Mouse (Mus musculus) liver, adult (tissue): ENCODE results near the gene Rnf148.

Experiments used
- GATA4 ChIP-seq: IDR thresholded peaks from 2 replicates; pipeline ENCODE4 v1.6.1; 2014; ENCODE audit warnings: mild to moderate bottlenecking, low read length; ENCODE audit not compliant: insufficient replicate concordance

Rnf148 gene

GRCm38 (mm10) chr6:23655036-23655435 lies at the start of gene Rnf148:
TSS of gene Rnf148 (minus strand) at chr6:23655136.
- TF ChIP-seq GATA4: no peak

GRCm38 (mm10) chr6:23700879-23701278 lies 45.9 kb upstream of the Rnf148 start:
- no peak for TF ChIP-seq GATA4

DNA sequence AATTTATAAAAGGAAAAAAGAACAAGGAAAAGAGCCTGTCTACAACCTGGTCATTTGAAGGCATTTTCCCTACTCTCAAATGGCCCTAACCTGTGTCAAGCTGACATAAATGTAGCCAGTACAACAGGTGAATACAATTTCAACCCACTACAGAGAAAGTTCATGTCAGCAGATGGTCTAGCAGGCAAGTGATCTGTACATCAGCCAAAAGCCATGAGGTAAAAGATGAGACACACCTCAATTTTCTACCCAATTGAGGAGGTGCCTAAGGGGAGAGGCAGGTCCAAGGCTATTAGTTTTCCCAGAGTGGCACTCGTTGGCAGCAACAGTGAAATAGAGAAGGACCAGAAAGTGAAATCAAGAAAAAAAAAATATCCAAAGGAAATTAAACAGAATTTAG lies 23.2 kb upstream of the Rnf148 start:
- TF ChIP-seq GATA4: no peak

DNA sequence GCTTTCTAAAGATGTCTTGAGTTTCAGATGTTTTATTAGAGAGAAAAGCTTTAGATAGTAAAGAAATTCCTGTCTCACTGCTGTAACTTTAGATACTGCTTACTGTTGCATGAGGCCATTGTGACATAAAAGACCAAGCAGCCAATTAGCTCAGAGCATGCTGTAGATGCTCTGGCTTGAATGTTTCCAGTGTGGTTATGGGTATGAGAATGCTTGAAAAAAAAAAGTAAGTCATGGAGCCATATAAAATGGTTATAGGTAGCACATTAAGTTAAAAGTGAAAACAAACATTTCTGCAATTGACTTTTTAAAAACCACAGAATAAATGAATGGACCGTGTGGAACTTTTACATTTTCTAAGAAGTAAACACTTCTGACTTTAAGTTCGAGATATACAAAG lies 4.7 kb downstream of the Rnf148 start, which contains the start of gene Rnf133:
Rnf133 (minus strand) TSS at position 101 of the 400 bp plus-strand sequence.
- TF ChIP-seq GATA4: no peak

- no peak for TF ChIP-seq GATA4
These were observed 6.2 kb downstream of the Rnf148 start for GRCm38 (mm10) chr6:23648732-23649131.

- TF ChIP-seq GATA4: no peak
These were observed 7.2 kb downstream of the Rnf148 start for GRCm38 (mm10) chr6:23647627-23648247.

DNA sequence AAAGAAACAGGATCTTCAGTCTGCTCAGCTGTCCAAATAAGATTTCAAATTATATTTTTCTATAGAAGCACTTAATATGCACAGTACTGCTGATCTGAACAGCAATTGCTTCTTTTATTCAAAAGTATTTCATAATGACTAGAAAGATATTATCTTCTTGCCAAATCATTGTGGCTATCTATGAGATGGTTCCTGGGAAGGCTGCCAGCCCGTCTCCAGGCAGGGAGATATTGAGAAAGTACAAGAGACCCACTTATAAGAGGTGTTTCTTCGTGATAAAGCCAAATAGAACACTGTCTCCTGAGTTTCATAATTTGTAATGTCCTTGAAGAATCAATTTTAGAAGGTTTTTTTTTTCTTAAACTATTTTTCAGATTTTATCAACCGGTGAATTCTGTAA lies 17.9 kb downstream of the Rnf148 start:
- no peak for TF ChIP-seq GATA4

DNA sequence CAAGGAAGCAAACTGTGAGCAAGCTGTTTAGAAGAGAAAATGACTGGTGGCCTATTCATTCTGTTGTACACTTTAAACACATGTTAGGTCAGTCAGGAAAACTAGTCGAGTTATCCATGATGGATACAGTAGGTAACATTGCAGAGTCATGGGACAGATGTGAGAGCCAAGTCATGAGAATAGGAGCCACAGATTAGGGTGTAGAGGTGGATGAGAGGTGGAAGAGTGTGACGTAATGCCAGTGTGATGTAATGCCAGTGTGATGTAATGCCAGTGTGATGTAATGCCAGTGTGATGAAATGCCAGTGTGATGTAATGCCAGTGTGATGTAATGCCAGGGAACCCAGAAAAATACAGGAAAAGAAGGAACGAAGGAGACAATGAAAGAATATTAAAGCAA lies 19.7 kb downstream of the Rnf148 start:
- TF ChIP-seq GATA4: no peak

DNA sequence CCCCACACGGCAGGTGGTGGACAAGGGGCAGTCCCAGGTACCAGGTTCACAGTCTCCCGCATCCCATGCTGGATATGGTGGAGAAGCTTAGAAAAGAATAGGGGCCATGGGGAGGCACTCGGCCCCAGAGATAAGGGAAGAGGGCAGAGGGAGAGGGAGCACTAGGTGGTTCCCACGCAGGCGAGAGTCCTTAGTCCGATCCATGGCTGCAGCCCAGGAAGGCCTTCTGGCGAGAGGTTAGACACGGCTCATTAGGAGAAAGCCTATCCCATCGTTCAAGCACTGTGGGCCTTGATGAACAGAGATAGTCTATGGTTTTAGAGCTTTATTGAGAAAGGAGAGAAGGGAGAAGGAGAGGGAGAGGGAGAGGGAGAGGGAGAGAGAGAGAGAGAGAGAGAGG lies 20.9 kb downstream of the Rnf148 start:
- no peak for TF ChIP-seq GATA4

- no peak for TF ChIP-seq GATA4
These were observed 24.5 kb downstream of the Rnf148 start for GRCm38 (mm10) chr6:23630465-23630864.
